Mouse (Mus musculus) layer of hippocampus, postnatal 36 days (tissue): ENCODE results near the gene Adamts13. TPM values are rescaled to one million over a fixed set of nuclear protein-coding genes. Genes with fewer than 3 reads are reported as not detected.

Source experiments
- DNase-seq, 2 experiments: peaks; one replicate each; pipeline ENCODE4 v3.0.0; 2022
- total RNA-seq, 2 experiments: library from RNA; stranded (reverse); gene quantifications; 2 replicates each; pipeline ENCODE4 v1.2.3; 2021

The Adamts13 gene
- total RNA-seq, 2 experiments from 2014 or later, result 0.71 to 1.7 TPM

- no peak for DNase-seq
These were observed 744 bp downstream of the Adamts13 start for GRCm38 (mm10) chr2:26973960-26974359.

- DNase-seq, result no peak
These were observed 7.1 kb downstream of the Adamts13 start for GRCm38 (mm10) chr2:26980361-26980760.

- DNase-seq, result no peak
These were observed 11.0 kb downstream of the Adamts13 start for GRCm38 (mm10) chr2:26984179-26984578.

GRCm38 (mm10) chr2:26984640-26985039, 11.4 kb downstream of the Adamts13 start:
- no peak for DNase-seq

GRCm38 (mm10) chr2:26993936-26994335, 20.7 kb downstream of the Adamts13 start:
- no peak for DNase-seq

- no peak for DNase-seq
These were observed 24.3 kb downstream of the Adamts13 start for GRCm38 (mm10) chr2:26997498-26997897.

- no peak for DNase-seq
These were observed 24.8 kb downstream of the Adamts13 start for GRCm38 (mm10) chr2:26997993-26998392.

- peak in 1 of 2 experiments; percentile 21 for DNase-seq
These were observed 33.0 kb downstream of the Adamts13 start for GRCm38 (mm10) chr2:27006255-27006654.

GRCm38 (mm10) chr2:27007701-27008100, 34.5 kb downstream of the Adamts13 start:
- no peak for DNase-seq

GRCm38 (mm10) chr2:27009714-27010244, 36.6 kb downstream of the Adamts13 start, which contains the start of gene Cacfd1:
Gene Cacfd1, plus strand, starts transcription at chr2:27009926.
- DNase-seq, result peak; percentile 81 to 82

GRCm38 (mm10) chr2:27017802-27018201, 44.6 kb downstream of the Adamts13 start:
- DNase-seq, result peak; percentile 60 to 71

GRCm38 (mm10) chr2:27019530-27019929, 46.3 kb downstream of the Adamts13 start:
- DNase-seq, result no peak

- no peak for DNase-seq
These were observed 47.9 kb downstream of the Adamts13 start for GRCm38 (mm10) chr2:27021103-27021502.

GRCm38 (mm10) chr2:27022612-27023011, 49.4 kb downstream of the Adamts13 start:
- DNase-seq, result no peak

- DNase-seq, result peak in 1 of 2 experiments; percentile 51
These were observed 50.9 kb downstream of the Adamts13 start for GRCm38 (mm10) chr2:27024136-27024535.

- no peak for DNase-seq
These were observed 52.3 kb downstream of the Adamts13 start for GRCm38 (mm10) chr2:27025545-27025944.

GRCm38 (mm10) chr2:27026332-27026731, 53.1 kb downstream of the Adamts13 start:
- DNase-seq, result no peak

GRCm38 (mm10) chr2:27026857-27027617, 53.8 kb downstream of the Adamts13 start:
- DNase-seq, result no peak

- peak; percentile 89 to 92 for DNase-seq
These were observed 54.6 kb downstream of the Adamts13 start, which contains the start of gene Slc2a6 for GRCm38 (mm10) chr2:27027618-27028436. Gene Slc2a6, minus strand, starts transcription at chr2:27027998.

- DNase-seq, result no peak
These were observed 55.3 kb downstream of the Adamts13 start for GRCm38 (mm10) chr2:27028437-27029015.

- DNase-seq, result no peak
These were observed 59.1 kb downstream of the Adamts13 start for GRCm38 (mm10) chr2:27032361-27032760.

- DNase-seq, result no peak
These were observed 62.8 kb downstream of the Adamts13 start for GRCm38 (mm10) chr2:27036003-27036402.

- no peak for DNase-seq
These were observed 63.8 kb downstream of the Adamts13 start for GRCm38 (mm10) chr2:27037008-27037407.
